Mouse (Mus musculus) layer of hippocampus, postnatal 25 days (tissue): ENCODE measurements around the gene Nars2. TPM values are rescaled to one million over a fixed set of nuclear protein-coding genes. Genes with fewer than 3 reads are reported as not detected.

Experiments used
- DNase-seq, 2 experiments: peaks; one replicate each; pipeline ENCODE4 v3.0.0; 2022; ENCODE audit warnings: mixed read lengths in 2 of 2, low spot score in 1 of 2; ENCODE audit errors: extremely low spot score in 1 of 2
- total RNA-seq, 2 experiments: library from RNA; stranded (reverse); gene quantifications; 2 replicates each; pipeline ENCODE4 v1.2.3; 2021

Gene Nars2
- total RNA-seq, 2 experiments from 2014 or later: 15.5 to 20.9 TPM

- no peak for DNase-seq
These were observed 19.1 kb downstream of the Nars2 start for GRCm38 (mm10) chr7:96970359-96970758.

DNA sequence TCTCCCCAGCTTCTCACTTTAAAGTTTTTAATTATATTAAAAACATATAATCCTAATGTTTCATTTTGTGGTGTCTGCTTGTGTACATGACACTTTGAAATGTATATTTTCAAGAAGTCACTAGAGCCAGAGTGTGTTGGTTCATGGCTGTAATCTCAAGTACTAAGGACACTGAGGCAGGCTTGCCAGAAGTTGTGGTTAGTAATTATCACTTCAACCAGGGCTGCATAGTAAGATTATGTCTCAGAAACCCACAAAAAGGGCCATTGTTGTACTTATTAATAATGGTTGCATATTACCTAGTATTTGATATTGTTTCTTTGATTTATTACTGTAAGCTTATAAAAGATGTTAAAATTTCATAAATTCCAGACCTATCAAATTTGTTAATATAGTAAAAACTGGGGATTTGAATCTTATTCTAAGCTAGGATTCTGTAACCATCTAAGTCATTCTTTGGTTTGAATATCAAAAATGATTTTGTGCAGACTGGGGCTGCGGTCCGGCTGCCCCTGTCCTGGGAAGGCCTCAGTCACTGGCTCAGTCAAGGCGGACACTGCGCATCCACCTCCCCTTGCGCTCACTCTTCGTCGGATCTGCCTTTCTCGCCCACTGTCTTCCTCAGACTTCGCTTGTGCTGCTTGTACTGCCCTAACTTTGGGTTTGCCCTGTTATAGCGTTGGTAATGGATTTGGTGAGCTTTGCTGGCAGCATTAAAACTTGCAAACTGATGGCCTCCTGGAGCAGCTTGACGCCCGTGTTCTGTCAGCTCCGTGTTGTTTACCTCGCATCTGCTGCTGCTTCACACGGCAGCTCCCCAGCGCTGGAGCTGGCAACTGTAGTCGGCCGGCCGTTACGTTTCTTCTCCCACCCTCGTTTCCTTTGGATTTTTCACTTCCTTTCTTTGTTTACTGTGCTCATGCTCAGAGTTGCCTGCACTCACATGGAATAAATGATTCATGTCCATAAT, 20.0 kb downstream of the Nars2 start:
- no peak for DNase-seq

GRCm38 (mm10) chr7:96972138-96972904, 21.0 kb downstream of the Nars2 start:
- no peak for DNase-seq

GRCm38 (mm10) chr7:96975914-96976313, 24.6 kb downstream of the Nars2 start:
- no peak for DNase-seq

DNA sequence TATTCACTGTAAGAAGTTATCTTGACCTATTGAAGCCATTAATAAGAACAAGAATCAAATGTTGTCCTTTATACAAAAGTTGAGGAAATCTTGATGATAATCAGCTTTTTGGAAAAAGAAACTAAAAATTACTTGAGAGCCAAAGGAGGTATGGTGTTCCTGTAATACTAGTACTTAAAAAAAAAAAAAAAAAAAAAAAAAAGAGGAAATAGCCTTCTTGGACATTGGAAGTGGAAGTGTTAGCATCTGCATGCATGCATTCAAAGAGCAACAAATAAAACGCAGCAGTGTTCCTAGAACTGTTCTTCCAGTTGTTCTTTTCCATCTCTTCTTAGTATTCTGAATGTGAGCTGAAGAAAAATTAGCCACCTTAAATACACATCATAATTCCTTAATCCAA, 25.9 kb downstream of the Nars2 start:
- no peak for DNase-seq

- no peak for DNase-seq
These were observed 30.1 kb downstream of the Nars2 start for GRCm38 (mm10) chr7:96981366-96981765.

DNA sequence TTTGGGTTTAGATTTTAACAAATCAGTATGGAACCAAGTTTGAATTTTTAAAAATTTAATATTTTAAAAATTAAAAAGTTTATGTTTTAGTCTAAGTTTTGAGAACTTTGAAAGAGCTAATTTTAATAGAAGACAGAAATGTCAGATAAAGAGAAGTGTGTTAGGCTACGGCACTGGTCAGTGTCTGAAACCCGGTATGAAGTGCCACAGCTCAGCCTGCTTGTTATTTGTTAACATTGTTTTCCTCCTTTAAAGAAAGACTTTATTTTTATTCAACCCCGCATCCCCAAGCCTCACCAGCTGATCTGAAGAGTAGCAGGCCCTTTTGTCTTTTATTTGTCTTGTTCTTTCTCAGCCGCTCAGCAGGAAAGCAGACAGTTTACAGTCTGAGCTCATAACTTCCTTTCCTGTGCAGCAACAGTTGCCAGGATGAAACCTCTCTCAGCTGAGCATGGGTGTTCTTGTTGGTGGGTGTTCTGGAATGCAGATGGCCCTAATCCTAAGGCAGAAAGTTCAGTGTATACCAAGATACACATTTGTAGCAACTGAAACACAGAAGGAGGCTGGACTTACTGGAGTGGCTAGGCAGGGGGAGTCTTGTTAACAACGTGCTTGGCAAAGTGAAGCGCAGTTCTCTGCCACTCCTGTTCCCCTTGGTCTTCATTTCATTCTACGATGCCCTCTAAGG, 32.5 kb downstream of the Nars2 start:
- no peak for DNase-seq

DNA sequence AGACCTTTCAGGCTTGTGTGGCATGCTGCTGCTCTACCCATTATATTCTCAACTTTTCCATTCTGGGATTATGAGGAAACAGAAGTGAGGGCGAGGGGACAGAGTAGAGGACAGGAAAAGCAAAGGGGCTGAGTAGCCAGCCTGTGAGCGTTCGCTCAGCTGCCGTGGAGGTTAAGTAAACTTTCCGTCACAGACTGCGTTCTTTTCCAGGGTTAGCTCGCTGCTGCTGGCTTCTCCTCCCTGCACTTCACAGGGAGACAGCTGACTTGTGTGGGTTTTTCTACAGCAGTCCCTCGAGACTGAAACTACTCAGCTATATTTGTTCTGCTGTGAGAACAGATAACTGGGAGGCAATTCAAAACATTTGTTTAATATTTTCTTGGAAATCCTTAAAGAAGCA, 34.5 kb downstream of the Nars2 start:
- no peak for DNase-seq

DNA sequence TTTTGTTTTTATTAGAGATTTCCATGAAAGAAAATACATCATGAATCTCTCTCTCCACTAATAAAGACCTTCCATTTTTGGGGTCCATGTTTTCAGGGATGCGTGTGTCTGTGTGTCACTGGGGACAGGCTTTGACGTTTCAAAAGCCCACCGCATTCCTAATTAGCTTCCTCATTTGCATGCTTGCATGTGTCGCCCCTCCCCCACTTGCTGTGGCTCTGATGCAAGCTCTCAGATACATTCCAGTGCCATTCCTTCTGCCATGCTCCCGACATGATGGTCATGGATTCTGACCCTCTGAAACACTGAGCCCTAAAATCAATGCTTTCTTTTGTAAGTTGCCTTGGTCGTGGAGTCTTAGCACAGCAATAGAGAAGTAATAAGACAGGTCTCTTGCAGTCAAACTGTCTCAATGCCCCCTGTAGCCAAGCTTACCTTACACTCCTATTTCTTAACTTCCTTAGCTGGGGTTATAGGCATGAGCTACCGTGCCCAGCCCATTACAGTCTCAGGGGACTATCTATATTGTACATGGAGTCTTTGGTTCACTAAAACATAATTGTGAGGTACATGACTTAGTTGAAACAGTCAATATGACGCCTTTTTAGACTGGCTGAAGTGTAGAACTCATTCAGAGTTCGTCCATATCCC, 35.6 kb downstream of the Nars2 start:
- no peak for DNase-seq

GRCm38 (mm10) chr7:96987676-96988075, 36.4 kb downstream of the Nars2 start:
- DNase-seq: no peak

DNA sequence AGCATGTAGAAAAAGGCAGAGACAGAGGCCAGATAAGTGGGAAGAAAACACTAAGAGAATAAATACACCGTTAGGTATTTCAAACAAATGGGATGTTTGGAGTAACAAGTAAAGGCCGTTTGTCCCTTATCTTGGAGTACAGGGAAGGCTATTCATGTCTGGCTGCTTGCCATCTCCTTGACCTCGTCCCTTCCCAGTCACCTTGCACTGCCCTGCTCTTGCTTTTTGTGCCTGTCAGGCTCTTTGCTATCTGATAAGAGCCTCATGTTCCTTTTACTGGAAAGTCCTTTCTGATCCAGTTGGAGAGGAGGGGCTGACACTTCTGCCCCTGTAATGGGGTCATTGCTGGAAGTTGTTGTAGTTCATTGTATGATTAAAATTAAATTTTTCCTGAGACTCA, 61.7 kb downstream of the Nars2 start:
- no peak for DNase-seq

DNA sequence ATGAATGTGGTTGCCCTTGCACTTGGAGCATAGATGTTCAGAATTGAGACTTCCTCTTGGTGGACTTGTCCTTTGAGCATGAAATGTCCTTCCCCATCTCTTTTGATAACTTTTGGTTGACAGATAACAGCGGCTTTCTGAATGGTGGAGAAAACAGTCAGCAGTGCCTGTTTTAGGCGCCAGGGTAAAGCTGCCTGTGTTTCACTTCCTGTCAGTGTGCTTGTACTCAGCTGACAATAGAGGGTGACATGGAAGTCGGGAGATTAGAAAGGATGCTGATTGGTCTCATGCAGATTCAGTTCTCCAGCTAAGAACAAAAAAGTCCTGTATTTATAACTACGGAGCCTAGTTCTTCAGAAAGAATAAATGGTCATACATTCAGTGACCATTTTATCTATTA, 66.7 kb downstream of the Nars2 start:
- no peak for DNase-seq

- no peak for DNase-seq
These were observed 67.1 kb downstream of the Nars2 start for GRCm38 (mm10) chr7:97018418-97018817.

GRCm38 (mm10) chr7:97019303-97019702, 68.0 kb downstream of the Nars2 start:
- no peak for DNase-seq

- DNase-seq: no peak
These were observed 75.6 kb downstream of the Nars2 start for GRCm38 (mm10) chr7:97026772-97027358.

- no peak for DNase-seq
These were observed 77.8 kb downstream of the Nars2 start for GRCm38 (mm10) chr7:97029151-97029550.

DNA sequence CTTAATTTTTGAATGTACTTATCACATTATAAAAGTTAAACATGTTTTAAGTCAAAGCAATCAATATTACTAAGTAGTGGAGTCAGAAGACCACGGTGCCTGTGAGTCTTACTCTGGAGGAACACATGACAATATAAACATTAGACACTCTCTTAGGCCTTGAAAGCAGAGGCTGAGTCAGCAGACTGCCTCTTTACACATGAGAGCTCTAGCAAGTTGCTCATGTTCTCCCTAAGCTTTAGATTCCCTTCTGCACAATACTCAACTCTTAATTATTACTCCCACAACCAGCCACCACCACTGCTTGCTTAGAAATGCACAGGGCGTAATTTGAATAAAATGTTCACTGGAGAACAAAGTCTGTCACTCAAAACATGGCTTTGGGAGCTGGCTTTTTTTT, 81.1 kb downstream of the Nars2 start:
- DNase-seq: no peak

DNA sequence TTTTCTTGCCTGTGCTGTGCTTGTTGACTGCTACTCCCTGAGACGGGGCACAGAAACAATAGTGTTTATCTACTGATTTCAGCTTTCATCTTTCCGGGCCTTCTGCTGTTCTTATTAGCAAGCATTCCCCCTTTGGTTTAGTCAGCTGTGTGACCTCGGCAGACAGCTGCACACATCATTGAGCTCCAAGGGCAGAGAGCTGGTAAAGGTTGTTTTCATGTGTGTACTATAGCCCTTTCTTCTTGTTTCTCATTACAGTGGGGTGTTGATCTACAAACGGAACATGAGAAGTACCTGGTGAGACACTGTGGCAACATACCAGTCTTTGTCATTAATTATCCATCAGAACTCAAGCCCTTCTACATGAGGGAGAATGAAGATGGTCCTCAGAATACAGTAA, 88.3 kb downstream of the Nars2 start:
- DNase-seq: no peak

- DNase-seq: no peak
These were observed 90.7 kb downstream of the Nars2 start for GRCm38 (mm10) chr7:97041868-97042449.

- no peak for DNase-seq
These were observed 91.7 kb downstream of the Nars2 start for GRCm38 (mm10) chr7:97042981-97043380.
